Mouse (Mus musculus) cortical plate, adult 2 months (tissue): ENCODE results near the gene Pilrb1.

Experiments used
- CTCF ChIP-seq: fragments of 200-500 bp; IDR thresholded peaks from 2 replicates; pipeline ENCODE4 v1.5.1; 2011; ENCODE audit warnings: mild to moderate bottlenecking, control low read depth, low read length; ENCODE audit not compliant: insufficient read depth; ENCODE audit errors: extremely low read depth
- POLR2A ChIP-seq: fragments of 200-500 bp; IDR thresholded peaks from 2 replicates; pipeline ENCODE4 v1.6.1; 2011; ENCODE audit warnings: mild to moderate bottlenecking, low read length, control low read depth; ENCODE audit not compliant: insufficient read depth; ENCODE audit errors: extremely low read depth

DNA sequence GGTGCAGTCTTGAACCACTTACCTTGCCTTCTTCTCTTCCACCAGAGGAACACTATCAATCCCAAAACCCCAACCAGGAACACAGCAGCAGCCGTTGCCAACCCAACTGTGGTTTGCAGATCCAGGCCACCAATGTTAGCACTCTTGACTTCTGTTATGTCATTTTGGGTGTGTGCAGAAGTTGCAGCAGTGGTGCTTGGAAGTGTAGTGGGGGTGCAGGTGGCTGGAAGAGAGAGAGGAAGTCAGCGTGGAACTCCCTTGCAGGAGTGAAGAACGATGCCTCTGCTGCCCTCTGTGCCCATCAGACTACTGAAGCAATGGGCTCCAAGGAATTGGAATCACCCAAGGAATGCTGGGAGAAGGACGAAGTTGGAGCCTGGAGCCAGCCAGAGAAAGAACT lies 26.8 kb downstream of the Pilrb1 start:
- TF ChIP-seq CTCF (no peak), POLR2A (no peak)
